Mouse (Mus musculus): Measurements from ENCODE around the gene Ap5b1. TPM values are rescaled to one million over a fixed set of nuclear protein-coding genes. Genes with fewer than 3 reads are reported as not detected.

The Ap5b1 gene
- total and polyA plus RNA-seq, 3 experiments, result 18.0 to 28.1 TPM; not detected in 1

DNA sequence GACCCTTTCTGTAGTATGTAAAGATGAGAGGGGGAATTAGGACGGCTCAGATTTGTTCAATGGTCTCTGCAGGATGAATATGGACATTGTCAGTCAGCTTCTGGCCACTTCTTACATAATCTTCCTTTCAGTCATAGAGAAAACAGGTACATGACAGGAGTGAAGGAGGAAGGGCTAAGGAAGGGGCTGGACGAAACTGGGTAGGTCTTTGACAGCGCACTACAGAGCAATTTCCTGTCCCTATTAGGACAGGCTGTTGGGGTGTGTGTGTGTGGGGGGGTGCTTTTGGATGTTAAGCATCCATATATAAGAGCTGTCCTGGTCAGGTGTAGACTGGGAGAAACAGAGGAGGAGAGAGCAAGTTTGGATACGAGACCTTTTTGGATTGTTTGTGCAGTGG, 31.4 kb downstream of the Ap5b1 start:
- Histone ChIP-seq H3K9ac (ENCODE audit: control insufficient read depth, low read depth, low read length, poor library complexity, severe bottlenecking) (no peak overlapping the region), H3K9me3 (replicated peaks; ENCODE audit: insufficient read depth, low read length) (no peaks in the 10 kb centered on the region), H3K4me1 (ENCODE audit: control insufficient read depth in 1 of 2, insufficient read depth in 2 of 2, low read length in 2 of 2) (peaks cover 0 to 9% of the 10 kb centered on the region in 2 experiments; a peak in 3 of 4 replicates), H3K27ac (ENCODE audit: control insufficient read depth, low read depth, low read length) (no peak overlapping the region), H3K27me3 (ENCODE audit: control insufficient read depth in 1 of 2, insufficient read depth in 2 of 2, low read length in 2 of 2) (no peaks in the 10 kb centered on the region), H3K4me3 (ENCODE audit: control insufficient read depth in 1 of 2, insufficient read depth in 1 of 2, low read depth in 2 of 2, low read length in 2 of 2) (no peak overlapping the region), H3K79me2 (ENCODE audit: control insufficient read depth, insufficient read depth, low read length, poor library complexity) (peaks cover 12% of the 10 kb centered on the region), H3K36me3 (ENCODE audit: control insufficient read depth in 1 of 2, insufficient read depth in 2 of 2, low read length in 2 of 2) (peaks cover 0 to 5% of the 10 kb centered on the region in 2 experiments; a peak in 2 of 4 replicates)
- TF ChIP-seq USF1 (IDR thresholded peaks at IDR 0.05; ENCODE audit: low read depth, low read length) (no peak), GABPA (IDR thresholded peaks at IDR 0.05; ENCODE audit: low read depth, low read length) (no peak), ETS1 (IDR thresholded peaks at IDR 0.05; ENCODE audit: low read depth, low read length) (no peak)
- no peak for DNase-seq (ENCODE audit: low read depth, low spot score)

DNA sequence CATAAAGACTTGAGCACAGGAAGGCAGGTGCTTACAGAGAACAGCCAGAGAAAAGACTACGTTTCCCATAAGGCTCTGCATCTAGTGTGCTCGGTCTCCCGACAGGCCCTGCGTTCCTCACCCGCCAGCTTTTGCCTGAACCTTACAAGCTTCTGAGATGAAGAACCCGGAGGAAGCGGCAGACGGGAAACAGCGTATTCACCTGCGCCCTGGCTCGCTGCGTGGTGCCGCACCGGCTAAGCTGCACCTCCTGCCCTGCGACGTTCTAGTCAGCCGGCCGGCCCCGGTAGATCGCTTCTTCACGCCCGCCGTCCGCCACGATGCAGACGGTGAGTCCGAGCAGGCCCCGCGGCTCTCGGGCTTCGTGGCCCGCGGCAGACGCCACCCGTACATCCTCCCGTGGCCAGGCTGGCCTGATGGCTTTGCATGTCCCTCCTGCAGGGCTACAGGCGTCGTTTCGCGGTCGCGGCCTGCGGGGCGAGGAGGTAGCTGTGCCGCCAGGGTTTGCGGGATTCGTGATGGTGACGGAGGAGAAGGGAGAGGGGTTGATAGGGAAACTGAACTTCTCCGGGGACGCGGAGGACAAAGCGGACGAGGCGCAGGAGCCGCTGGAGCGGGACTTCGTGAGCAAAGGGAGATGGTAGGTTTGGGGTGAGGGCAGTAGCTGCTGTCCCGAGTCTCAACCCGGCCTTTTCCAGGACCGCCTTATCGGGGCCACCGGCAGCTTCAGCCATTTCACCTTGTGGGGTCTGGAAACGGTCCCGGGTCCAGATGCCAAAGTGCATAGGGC, 34.1 kb downstream of the Ap5b1 start, which contains the start of gene Rnaseh2c:
Gene Rnaseh2c, plus strand, starts transcription at position 122 of the 790 bp plus-strand sequence.
- Histone ChIP-seq H3K4me1 (ENCODE audit: control insufficient read depth in 1 of 2, insufficient read depth in 2 of 2, low read length in 2 of 2) (peaks cover 0 to 9% of the 10 kb centered on the region in 2 experiments; a peak in 3 of 4 replicates), H3K9ac (ENCODE audit: control insufficient read depth, low read depth, low read length, poor library complexity, severe bottlenecking) (peak within 1 kb of the TSS; percentile 87), H3K79me2 (ENCODE audit: control insufficient read depth, insufficient read depth, low read length, poor library complexity) (peaks cover 12% of the 10 kb centered on the region), H3K27ac (ENCODE audit: control insufficient read depth, low read depth, low read length) (peak within 1 kb of the TSS; percentile 72), H3K27me3 (ENCODE audit: control insufficient read depth in 1 of 2, insufficient read depth in 2 of 2, low read length in 2 of 2) (no peaks in the 10 kb centered on the region), H3K36me3 (ENCODE audit: control insufficient read depth in 1 of 2, insufficient read depth in 2 of 2, low read length in 2 of 2) (peaks cover 0 to 5% of the 10 kb centered on the region in 2 experiments; a peak in 2 of 4 replicates), H3K9me3 (replicated peaks; ENCODE audit: insufficient read depth, low read length) (no peaks in the 10 kb centered on the region), H3K4me3 (ENCODE audit: control insufficient read depth in 1 of 2, insufficient read depth in 1 of 2, low read depth in 2 of 2, low read length in 2 of 2) (peak within 1 kb of the TSS; percentile 68 to 88)
- DNase-seq (ENCODE audit: low read depth, low spot score), result peak; percentile 94
- TF ChIP-seq CHD2 (IDR thresholded peaks at IDR 0.05; ENCODE audit: low read length), result no peak
- TF ChIP-seq RAD21 (IDR thresholded peaks at IDR 0.05; ENCODE audit: low read depth, low read length), result no peak
- 0 out of 2 replicates have a peak, but pooled peaks have one; percentile 29 for TF ChIP-seq NRF1 (IDR thresholded peaks at IDR 0.05; ENCODE audit: insufficient read depth, low read depth, low read length, poor library complexity, severe bottlenecking)
- no peak for TF ChIP-seq GATA1 (IDR thresholded peaks at IDR 0.05; ENCODE audit: low read depth, low read length)
- peak; percentile 90 for TF ChIP-seq MYC (IDR thresholded peaks at IDR 0.05; ENCODE audit: low read depth, low read length)
- 0 out of 2 replicates have a peak, but pooled peaks have one; percentile 58 for TF ChIP-seq MXI1 (IDR thresholded peaks at IDR 0.05; ENCODE audit: low read depth, low read length)
- no peak for TF ChIP-seq CTCF (IDR thresholded peaks at IDR 0.05 in 2 of 3, conservative IDR thresholded peaks at IDR 0.05 in 1 of 3; ENCODE audit: control insufficient read depth in 1 of 3, insufficient read depth in 1 of 3, low read depth in 2 of 3, low read length in 3 of 3, poor library complexity in 1 of 3, severe bottlenecking in 1 of 3)
- no peak for TF ChIP-seq BHLHE40 (IDR thresholded peaks at IDR 0.05; ENCODE audit: borderline replicate concordance, low read depth, low read length)
- peak; percentile 61 for TF ChIP-seq ELF1 (IDR thresholded peaks at IDR 0.05; ENCODE audit: low read depth, low read length)
- no peak for TF ChIP-seq EP300 (IDR thresholded peaks at IDR 0.05; ENCODE audit: low read depth in 1 of 2, low read length in 2 of 2)
- TF ChIP-seq CHD1 (IDR thresholded peaks at IDR 0.05; ENCODE audit: low read depth, low read length), result 0 out of 2 replicates have a peak, but pooled peaks have one; percentile 34
- TF ChIP-seq TCF12 (IDR thresholded peaks at IDR 0.05; ENCODE audit: low read depth, low read length), result peak; percentile 58; the same call in 1 of the 2 replicates
- no peak for TF ChIP-seq ZC3H11A (IDR thresholded peaks at IDR 0.05; ENCODE audit: low read depth, low read length)
- no peak for TF ChIP-seq MAFK (IDR thresholded peaks at IDR 0.05; ENCODE audit: borderline replicate concordance, low read depth, low read length)
- peak; percentile 98 for TF ChIP-seq HCFC1 (IDR thresholded peaks at IDR 0.05; ENCODE audit: low read depth, low read length)
- TF ChIP-seq TAL1 (IDR thresholded peaks at IDR 0.05; ENCODE audit: low read length), result no peak
- no peak for TF ChIP-seq POLR2AphosphoS5 (IDR thresholded peaks at IDR 0.05; ENCODE audit: borderline replicate concordance, low read depth, low read length)
- 0 out of 2 replicates have a peak, but pooled peaks have one; percentile 4 for TF ChIP-seq ETS1 (IDR thresholded peaks at IDR 0.05; ENCODE audit: low read depth, low read length)
- TF ChIP-seq SMC3 (IDR thresholded peaks at IDR 0.05; ENCODE audit: low read depth, low read length), result no peak
- TF ChIP-seq MAX (IDR thresholded peaks at IDR 0.05; ENCODE audit: low read length), result no peak
- TF ChIP-seq POLR2AphosphoS2 (IDR thresholded peaks at IDR 0.05; ENCODE audit: low read length), result peak; percentile 72; the same call in 1 of the 2 replicates
- no peak for TF ChIP-seq UBTF (IDR thresholded peaks at IDR 0.05; ENCODE audit: borderline replicate concordance, insufficient read depth, low read depth, low read length)
- no peak for TF ChIP-seq MEF2A (IDR thresholded peaks at IDR 0.05; ENCODE audit: extremely low read depth, insufficient replicate concordance, low read depth, low read length, poor library complexity, severe bottlenecking)
- no peak for TF ChIP-seq RCOR1 (IDR thresholded peaks at IDR 0.05; ENCODE audit: low read depth, low read length)
- TF ChIP-seq ZKSCAN1 (IDR thresholded peaks at IDR 0.05; ENCODE audit: low read depth, low read length), result no peak
- TF ChIP-seq SIN3A (IDR thresholded peaks at IDR 0.05; ENCODE audit: low read length), result peak; percentile 91
- TF ChIP-seq NELFE (IDR thresholded peaks at IDR 0.05; ENCODE audit: low read depth, low read length), result peak; percentile 90
